Mouse (Mus musculus): ENCODE data around the gene Tbcd. TPM values are rescaled to one million over a fixed set of nuclear protein-coding genes. Genes with fewer than 3 reads are reported as not detected.
A peak's percentile ranks its signal among the peaks of the same experiment; 100 is the strongest.

Gene Tbcd
- total RNA-seq, 2 experiments from 2014 or later = 40.3 to 41.3 TPM

- no peak for DNase-seq
Measured at GRCm38 (mm10) chr11:121581856-121582255, 130.1 kb downstream of the Tbcd start.

DNA sequence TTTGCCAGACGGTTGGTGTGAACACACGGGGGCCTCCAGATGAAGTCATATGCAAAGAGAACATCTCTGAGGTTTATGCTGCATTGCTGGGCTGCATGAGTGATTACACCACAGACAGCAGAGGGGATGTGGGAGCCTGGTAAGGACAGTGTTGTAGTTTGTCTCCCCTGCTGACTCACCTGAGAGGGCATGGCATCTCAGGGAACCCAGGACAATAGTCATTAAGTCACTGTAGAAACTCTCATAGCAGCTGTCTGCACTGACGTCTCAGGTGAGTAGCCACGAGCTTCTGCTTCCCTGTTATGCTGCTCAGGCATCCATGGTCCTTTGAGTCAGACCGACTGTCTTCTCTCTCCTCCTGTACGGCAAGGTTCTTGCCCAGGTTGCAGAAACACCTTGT is 145.5 kb downstream of the Tbcd start:
- no peak for DNase-seq

- no peak for DNase-seq
Measured at GRCm38 (mm10) chr11:121601422-121601821, 149.7 kb downstream of the Tbcd start.

- DNase-seq = no peak
Measured at GRCm38 (mm10) chr11:121605604-121606003, 153.9 kb downstream of the Tbcd start.

GRCm38 (mm10) chr11:121610976-121611375 is 159.2 kb downstream of the Tbcd start:
- DNase-seq = no peak

DNA sequence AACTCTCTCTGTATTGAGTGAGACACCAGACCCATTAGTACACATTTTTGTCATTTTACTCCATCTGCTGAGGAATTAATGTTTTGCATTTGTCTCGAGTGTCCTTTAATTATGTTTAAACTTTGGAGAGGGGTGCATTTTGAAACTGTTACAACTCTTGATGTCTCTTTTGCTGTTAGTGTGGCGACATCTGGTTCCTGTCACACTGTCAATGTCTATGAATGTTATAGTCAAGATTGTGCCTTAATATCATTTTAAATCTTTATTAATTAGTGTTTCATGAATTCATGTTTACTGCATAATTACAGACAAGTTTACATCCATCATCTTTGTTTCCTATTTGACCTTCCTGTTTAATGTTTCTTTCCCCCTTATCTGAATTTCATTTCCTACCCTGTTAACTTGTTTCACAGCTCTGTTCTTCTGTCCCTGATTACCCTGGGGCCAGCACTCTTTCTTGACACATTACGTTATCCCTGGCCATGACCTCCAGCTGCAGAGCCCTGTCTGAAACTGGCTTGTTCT is 164.3 kb downstream of the Tbcd start:
- DNase-seq = no peak

GRCm38 (mm10) chr11:121616501-121616900 is 164.8 kb downstream of the Tbcd start:
- no peak for DNase-seq

- no peak for DNase-seq
Measured at GRCm38 (mm10) chr11:121617371-121617770, 165.6 kb downstream of the Tbcd start.

DNA sequence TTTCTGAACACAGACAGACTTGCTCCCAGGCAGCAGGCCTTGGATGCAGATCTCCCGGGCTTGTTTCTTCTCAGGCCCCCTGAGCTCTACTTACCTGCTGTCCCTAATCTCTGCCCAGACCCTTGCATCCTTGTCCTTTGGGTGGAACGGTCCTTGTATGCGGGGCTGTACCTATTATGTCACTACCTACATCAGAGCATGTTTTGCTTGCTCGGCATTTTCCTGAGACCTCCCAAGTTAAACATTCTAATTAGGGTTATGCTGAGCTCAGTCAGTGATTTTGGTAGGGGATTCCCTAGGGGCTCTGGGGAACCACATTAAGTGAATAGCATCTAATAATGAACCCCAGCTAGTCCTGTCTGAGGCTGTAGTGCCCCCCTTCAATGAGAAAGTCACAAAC is 173.3 kb downstream of the Tbcd start:
- DNase-seq = no peak

DNA sequence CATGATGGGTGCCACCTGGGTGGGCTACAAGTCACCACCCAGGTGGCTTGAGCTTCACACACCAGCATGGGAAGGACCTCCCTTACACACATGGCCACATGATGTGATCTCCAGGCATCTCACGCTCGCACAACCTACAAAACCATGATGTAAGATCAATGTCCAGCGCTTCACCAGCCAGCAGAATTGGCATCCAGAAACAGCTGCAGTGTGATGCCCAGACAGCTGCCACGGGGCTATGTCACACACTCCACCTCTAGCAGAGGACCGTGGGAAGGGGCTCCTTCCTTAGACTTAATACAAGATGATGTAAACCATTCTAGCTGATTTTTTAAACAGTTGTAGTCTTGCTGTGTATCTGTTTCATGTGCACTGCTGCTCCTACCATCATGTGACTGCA is 175.8 kb downstream of the Tbcd start:
- no peak for DNase-seq

DNA sequence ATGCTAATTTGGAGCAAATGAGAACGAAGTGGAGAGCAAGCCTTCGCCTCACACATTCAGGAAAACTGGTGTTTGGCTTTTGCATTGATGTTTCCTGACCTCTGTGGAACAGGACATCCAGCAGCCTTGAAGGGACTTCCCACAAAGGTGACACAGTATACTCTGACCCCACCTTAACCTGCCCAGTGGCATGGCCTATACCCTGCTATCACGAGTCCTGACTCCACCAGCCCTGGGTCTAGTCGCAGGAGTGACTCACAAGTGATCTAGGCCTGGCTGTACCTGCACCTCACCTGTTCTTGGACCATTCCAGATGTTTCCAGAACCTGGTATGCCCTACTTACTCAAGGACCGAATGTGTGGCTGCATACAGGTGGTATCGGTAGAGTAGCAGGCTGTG is 177.8 kb downstream of the Tbcd start:
- no peak for DNase-seq

DNA sequence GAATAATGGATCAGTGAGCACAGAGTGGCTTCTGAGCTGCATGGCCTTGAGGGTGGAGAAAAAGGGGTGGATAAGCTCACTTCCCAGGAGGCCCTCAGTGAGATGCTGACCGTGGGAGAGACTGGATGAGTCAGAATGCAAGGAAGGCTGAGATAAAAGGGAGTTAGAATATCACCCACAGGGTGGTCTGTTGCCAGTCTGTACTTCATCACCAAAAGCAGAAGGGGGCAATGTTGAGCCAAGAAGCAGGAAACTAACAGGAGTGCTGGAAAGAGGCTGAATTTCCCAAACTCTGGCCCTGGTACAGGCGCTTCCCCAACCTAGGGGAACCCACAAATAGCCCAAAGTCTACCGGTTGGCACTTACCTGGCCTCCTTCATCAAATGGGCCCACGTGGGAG is 178.7 kb downstream of the Tbcd start:
- DNase-seq = no peak

DNA sequence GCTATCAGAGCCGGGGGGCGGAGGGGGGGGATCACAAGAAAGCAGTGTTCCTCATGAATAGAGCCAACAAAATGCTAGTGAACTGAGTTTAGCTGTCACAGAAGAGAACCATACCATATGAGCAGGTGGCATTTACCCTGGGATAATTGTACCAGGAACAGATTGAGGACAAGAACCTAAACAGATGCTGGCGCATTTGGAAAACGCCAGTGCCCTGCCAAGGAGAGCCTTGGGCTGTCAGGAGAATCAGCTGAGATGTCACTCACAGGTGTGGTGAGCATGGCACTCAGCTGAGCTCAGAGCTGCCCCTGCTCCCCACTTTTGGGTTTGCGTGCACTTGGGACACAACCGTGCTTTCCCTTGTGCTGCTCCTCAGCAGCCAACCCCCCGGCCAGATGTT is 179.7 kb downstream of the Tbcd start:
- no peak for DNase-seq

GRCm38 (mm10) chr11:121636646-121637045 is 184.9 kb downstream of the Tbcd start:
- DNase-seq = no peak

- no peak for DNase-seq
Measured at GRCm38 (mm10) chr11:121641501-121642145, 189.9 kb downstream of the Tbcd start.

- no peak for DNase-seq
Measured at GRCm38 (mm10) chr11:121645394-121645793, 193.6 kb downstream of the Tbcd start.

DNA sequence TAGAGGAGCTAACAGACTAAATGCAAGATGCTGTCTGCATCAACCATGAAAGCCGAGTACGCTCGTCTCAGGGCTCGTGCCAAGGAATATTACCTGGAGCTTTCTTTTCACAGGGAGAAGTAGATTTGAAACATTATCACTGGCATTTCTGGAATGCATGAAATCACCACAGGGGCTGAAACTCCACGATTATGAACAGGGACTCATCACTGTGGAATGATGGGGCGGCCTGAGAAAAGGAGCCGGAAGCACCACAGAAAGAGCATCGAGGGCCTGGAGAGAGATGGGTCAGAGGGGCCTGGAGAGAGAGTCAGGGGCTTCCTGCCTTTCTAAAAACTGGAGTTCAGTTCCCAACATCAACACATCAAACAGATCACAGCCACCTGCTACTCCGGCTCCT is 195.6 kb downstream of the Tbcd start:
- no peak for DNase-seq

GRCm38 (mm10) chr11:121648166-121648565 is 196.4 kb downstream of the Tbcd start:
- no peak for DNase-seq

- DNase-seq = peak; percentile 36 to 41
Measured at GRCm38 (mm10) chr11:121649900-121650299, 198.2 kb downstream of the Tbcd start.

- DNase-seq = no peak
Measured at GRCm38 (mm10) chr11:121650668-121651067, 198.9 kb downstream of the Tbcd start.

DNA sequence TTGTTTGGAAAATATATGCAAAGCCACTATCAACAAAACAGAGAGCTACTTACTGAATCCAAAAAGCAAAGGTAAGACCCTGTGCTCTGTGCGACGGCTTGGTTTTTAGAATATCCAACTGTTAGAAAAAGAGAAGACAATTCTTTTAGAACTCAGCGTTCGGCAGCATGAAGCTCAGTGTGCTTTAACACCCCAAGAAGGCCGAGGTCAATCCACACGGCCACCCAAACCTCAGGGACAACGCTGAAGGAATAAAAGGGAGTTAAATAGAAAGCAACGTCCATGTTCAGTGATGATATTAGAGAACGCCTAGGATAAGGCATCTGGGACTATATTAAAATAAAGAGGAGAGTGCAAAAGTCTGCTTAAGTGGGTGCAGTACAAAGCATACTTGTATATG is 199.8 kb downstream of the Tbcd start:
- DNase-seq = no peak

- DNase-seq = no peak
Measured at GRCm38 (mm10) chr11:121651983-121652382, 200.2 kb downstream of the Tbcd start.

GRCm38 (mm10) chr11:121652547-121653305 is 201.0 kb downstream of the Tbcd start:
- no peak for DNase-seq

GRCm38 (mm10) chr11:121653631-121654030 is 201.9 kb downstream of the Tbcd start:
- no peak for DNase-seq
